Mouse (Mus musculus) embryonic facial prominence, embryonic 14.5 days (tissue): ENCODE measurements around the gene Gm20388. TPM values are rescaled to one million over a fixed set of nuclear protein-coding genes. Genes with fewer than 3 reads are reported as not detected.

ENCODE experiments used
- ATAC-seq: fragments of 200-750 bp; cut with Nextera tagmentation; 2 replicates; pipeline ENCODE4 v1.8.0; 2017; ENCODE audit warnings: low read depth, moderate number of reproducible peaks, moderate TSS enrichment
- DNase-seq: peaks from one replicate; pipeline ENCODE4 v3.0.0-alpha.2; 2015; ENCODE audit warnings: low spot score
- H3K27ac ChIP-seq: fragments of 300-500 bp; sonication (generic); replicated peaks from 2 replicates; pipeline ENCODE4 v1.5.1; 2014; ENCODE audit warnings: low read depth, mild to moderate bottlenecking, low read length, moderate library complexity
- H3K27me3 ChIP-seq: fragments of 300-500 bp; sonication (generic); replicated peaks from 2 replicates; pipeline ENCODE4 v1.6.1; 2014; ENCODE audit warnings: low read length; ENCODE audit not compliant: control insufficient read depth, insufficient read depth
- H3K36me3 ChIP-seq: fragments of 300-500 bp; sonication (generic); 2 replicates; pipeline ENCODE4 v1.6.1; 2014; ENCODE audit warnings: low read length, mixed read lengths; ENCODE audit not compliant: control insufficient read depth, insufficient read depth
- H3K4me1 ChIP-seq: fragments of 300-500 bp; sonication (generic); 2 replicates; pipeline ENCODE4 v1.6.1; 2014; ENCODE audit warnings: antibody characterized with exemption, low read length; ENCODE audit not compliant: control insufficient read depth, insufficient read depth
- H3K4me2 ChIP-seq: fragments of 300-500 bp; sonication (generic); 2 replicates; pipeline ENCODE4 v1.6.1; 2014; ENCODE audit warnings: low read depth, mild to moderate bottlenecking, low read length, moderate library complexity, mixed read lengths
- H3K4me3 ChIP-seq: fragments of 300-500 bp; sonication (generic); 2 replicates; pipeline ENCODE4 v1.5.1; 2014; ENCODE audit warnings: low read depth, mild to moderate bottlenecking, low read length
- H3K9ac ChIP-seq: fragments of 300-500 bp; sonication (generic); 2 replicates; pipeline ENCODE4 v1.6.1; 2014; ENCODE audit warnings: low read depth, mild to moderate bottlenecking, low read length, moderate library complexity, mixed read lengths
- H3K9me3 ChIP-seq: fragments of 300-500 bp; sonication (generic); 2 replicates; pipeline ENCODE4 v1.6.1; 2016; ENCODE audit warnings: low read length; ENCODE audit not compliant: control insufficient read depth
- whole genome bisulfite sequencing: fragments of 180-500 bp; shearing (Covaris S2); extraction: QIAGEN DNeasy Blood & Tissue Kit; methylation state at CpG from one replicate; pipeline ENCODE4 v1.1.7; 2014; 5-methylcytosine and 5-hydroxymethylcytosine counted together
- polyA plus RNA-seq: library from polyadenylated mRNA; unstranded; fragments of >200 nt; fragmentation: Nextera tagmentation; extraction: Ambion mirVana; gene quantifications from 2 replicates; pipeline ENCODE4 v1.2.1, GENCODE M21; 2014

Gm20388 gene
- polyA plus RNA-seq, 1 experiment from 2014 or later, result not detected

- Histone ChIP-seq H3K27me3 (peaks cover 23% of the 10 kb centered on the region), H3K4me3 (no peak overlapping the region), H3K9ac (peak overlapping the region; percentile 37; the same call in 1 of the 2 replicates), H3K27ac (peak overlapping the region; percentile 74), H3K9me3 (no peaks in the 10 kb centered on the region), H3K36me3 (no peaks in the 10 kb centered on the region), H3K4me2 (no peak overlapping the region), H3K4me1 (0 out of 2 replicates have a peak, but pooled peaks cover under 1% of the 10 kb centered on the region)
- peak; percentile 55; the same call in 1 of the 2 replicates for ATAC-seq
- peak; percentile 62 for DNase-seq
- 23% methylated on average over 12 of the region's 13 CpGs for WGBS
Measured at GRCm38 (mm10) chr8:121063649-121064048, 1153.0 kb downstream of the Gm20388 start.

DNA sequence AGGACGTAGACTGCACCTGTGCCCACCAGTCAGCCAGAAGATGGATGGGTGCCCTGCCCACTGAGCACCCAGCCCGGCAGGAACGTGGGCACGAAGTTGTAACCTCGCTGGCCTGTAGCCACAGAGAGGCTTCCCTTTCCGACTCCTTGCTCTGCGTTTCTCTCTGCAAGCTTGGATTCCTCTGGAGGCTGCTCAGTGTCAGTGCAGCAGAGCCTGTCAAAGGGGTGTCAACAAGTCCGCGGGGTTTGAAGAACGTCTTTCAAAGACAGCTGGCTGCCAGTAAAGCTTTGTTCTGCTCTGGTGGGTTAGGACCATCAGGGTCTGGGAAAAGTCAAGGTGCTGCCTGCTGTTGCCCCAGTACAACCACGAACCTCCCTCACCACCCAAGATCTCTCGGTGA lies 1160.8 kb downstream of the Gm20388 start:
- H3K36me3 ChIP-seq, result no peaks in the 10 kb centered on the region
- no peak for ATAC-seq
- H3K4me2 ChIP-seq, result no peak overlapping the region
- H3K9me3 ChIP-seq, result no peaks in the 10 kb centered on the region
- H3K9ac ChIP-seq, result no peak overlapping the region
- H3K27ac ChIP-seq, result no peak overlapping the region
- 7% methylated on average over 9 of the region's 12 CpGs for WGBS
- H3K27me3 ChIP-seq, result peaks cover 81% of the 10 kb centered on the region
- H3K4me3 ChIP-seq, result no peak overlapping the region
- peak; percentile 52 for DNase-seq
- H3K4me1 ChIP-seq, result peaks cover 4% of the 10 kb centered on the region; the same call in 1 of the 2 replicates

- Histone ChIP-seq H3K4me1 (peaks cover 4% of the 10 kb centered on the region; the same call in 1 of the 2 replicates), H3K27me3 (peaks cover 92% of the 10 kb centered on the region), H3K9me3 (no peaks in the 10 kb centered on the region), H3K4me2 (peak overlapping the region; percentile 49; the same call in 1 of the 2 replicates), H3K36me3 (no peaks in the 10 kb centered on the region), H3K4me3 (peak overlapping the region; percentile 30; the same call in 1 of the 2 replicates), H3K9ac (peak overlapping the region; percentile 43; the same call in 1 of the 2 replicates), H3K27ac (no peak overlapping the region)
- no peak for DNase-seq
- ATAC-seq, result no peak
- WGBS, result 14% methylated on average over 11 of the region's 11 CpGs
Measured at GRCm38 (mm10) chr8:121072406-121073130, 1161.9 kb downstream of the Gm20388 start.

DNA sequence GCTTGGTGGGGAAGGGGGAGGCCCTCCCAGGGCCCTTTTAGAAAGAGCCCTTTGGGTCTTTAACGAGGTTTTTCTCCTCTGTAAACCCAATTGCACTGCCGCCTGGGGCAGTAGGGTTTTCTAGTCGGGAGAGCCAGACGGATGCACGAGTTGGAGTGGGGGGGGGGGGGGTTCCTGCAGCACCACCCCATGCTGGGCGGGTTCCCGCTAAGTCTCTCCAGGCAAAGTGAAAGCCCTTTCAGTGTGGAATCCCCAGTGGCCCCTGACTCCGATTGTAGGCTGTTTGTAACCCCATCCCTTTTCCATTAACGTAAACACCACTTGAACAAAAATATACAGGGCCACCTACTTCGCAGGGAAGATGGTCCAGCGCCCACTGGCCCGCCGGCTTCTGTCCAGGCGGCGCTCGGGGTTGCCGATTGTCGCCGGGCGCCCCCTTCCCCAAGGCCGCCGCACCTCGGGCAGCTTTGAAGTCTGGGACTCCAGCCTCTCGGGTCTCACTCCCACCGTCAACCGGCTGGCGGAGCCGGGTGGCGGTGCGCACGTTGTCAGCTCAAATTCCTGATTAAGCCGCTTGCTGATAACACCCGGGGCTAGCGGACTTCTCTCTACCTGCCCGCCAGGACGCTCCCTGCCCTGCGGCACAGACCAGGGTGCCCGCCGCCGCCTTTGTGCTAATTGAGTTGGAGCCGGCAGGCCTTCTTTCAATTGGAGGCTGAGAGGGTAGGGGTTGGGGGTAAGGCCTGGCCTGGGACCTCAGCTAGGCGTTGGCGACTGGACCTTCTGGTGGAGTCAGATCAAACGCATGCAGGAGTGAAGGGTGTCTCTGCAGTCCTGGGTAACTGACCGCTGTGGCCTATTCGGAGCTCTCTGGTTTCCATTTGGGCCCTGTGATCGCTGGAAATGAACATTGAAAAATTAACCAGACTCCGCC lies 1162.8 kb downstream of the Gm20388 start:
- H3K9me3 ChIP-seq, result no peaks in the 10 kb centered on the region
- no peak overlapping the region for H3K27ac ChIP-seq
- ATAC-seq, result no peak
- H3K4me2 ChIP-seq, result peak overlapping the region; percentile 49
- under 1% methylated on average over 33 of the region's 48 CpGs for WGBS
- peaks cover 98% of the 10 kb centered on the region for H3K27me3 ChIP-seq
- peaks cover 4% of the 10 kb centered on the region; the same call in 1 of the 2 replicates for H3K4me1 ChIP-seq
- DNase-seq, result no peak
- peak overlapping the region; percentile 30 for H3K4me3 ChIP-seq
- no peaks in the 10 kb centered on the region for H3K36me3 ChIP-seq
- peak overlapping the region; percentile 43; the same call in 1 of the 2 replicates for H3K9ac ChIP-seq

DNA sequence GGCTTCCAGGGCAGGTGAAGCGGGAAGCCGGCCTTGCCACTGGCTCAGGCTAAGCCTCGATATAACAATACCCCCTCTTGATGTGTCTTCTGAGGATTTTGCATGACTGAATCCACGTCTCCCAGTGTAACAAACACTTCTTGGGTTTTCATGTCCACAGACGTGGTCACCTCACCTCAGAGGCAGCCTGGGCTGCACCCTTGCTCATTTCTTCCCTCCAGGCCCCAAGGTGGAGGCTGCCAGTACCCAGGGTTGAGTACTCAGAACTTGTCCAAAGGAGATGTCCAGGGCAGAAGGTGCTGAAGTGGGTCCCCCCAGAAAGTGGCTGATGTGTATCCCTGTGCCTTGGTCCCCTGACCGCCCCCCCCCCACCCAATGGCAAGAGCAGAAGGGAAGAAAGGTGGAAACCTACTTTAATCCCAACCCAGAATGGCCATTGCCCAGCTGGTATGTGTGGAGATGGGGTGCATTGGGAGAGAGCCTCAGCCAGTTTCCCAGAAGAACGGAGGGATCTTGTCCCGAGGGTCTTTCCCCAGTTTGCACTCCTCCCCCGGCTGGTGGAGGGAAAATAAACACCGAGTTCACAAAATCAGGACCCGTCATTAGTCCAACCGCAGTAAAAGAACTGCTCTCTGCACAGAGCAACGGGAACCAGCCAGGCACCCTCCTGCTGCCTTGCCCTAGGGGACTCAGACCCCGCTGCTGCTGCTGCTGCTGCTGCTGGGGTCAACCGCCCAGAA lies 1163.6 kb downstream of the Gm20388 start:
- Histone ChIP-seq H3K27ac (no peak overlapping the region), H3K4me1 (peaks cover 4% of the 10 kb centered on the region; the same call in 1 of the 2 replicates), H3K36me3 (no peaks in the 10 kb centered on the region), H3K9me3 (no peaks in the 10 kb centered on the region), H3K4me2 (peak overlapping the region; percentile 49), H3K4me3 (peak overlapping the region; percentile 12), H3K27me3 (peaks cover 99% of the 10 kb centered on the region), H3K9ac (peak overlapping the region; percentile 43; the same call in 1 of the 2 replicates)
- 4% methylated on average over 15 of the region's 15 CpGs for WGBS
- no peak for DNase-seq
- no peak for ATAC-seq

DNA sequence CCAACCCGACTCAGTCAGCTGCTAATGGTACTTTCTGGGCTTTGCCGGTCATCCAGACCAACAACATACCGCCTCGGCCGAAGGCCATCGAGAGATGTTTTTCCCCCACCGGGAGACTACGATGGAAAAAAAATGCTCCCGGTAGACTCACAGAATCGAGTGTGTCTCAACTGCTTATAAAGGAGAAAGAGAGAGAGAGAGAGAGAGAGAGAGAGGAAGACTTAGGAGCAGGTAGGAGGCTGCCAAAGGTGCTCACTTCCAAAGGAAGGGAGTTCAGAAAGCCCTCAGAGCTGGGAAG lies 1164.2 kb downstream of the Gm20388 start:
- H3K4me1 ChIP-seq, result peaks cover 4% of the 10 kb centered on the region; the same call in 1 of the 2 replicates
- no peak for DNase-seq
- peak overlapping the region; percentile 25 for H3K4me2 ChIP-seq
- H3K27ac ChIP-seq, result no peak overlapping the region
- peak overlapping the region; percentile 10; the same call in 1 of the 2 replicates for H3K9ac ChIP-seq
- H3K27me3 ChIP-seq, result peaks cover 99% of the 10 kb centered on the region
- peak overlapping the region; percentile 12 for H3K4me3 ChIP-seq
- 2% methylated on average over 10 of the region's 10 CpGs for WGBS
- H3K9me3 ChIP-seq, result no peaks in the 10 kb centered on the region
- no peaks in the 10 kb centered on the region for H3K36me3 ChIP-seq
- ATAC-seq, result no peak

DNA sequence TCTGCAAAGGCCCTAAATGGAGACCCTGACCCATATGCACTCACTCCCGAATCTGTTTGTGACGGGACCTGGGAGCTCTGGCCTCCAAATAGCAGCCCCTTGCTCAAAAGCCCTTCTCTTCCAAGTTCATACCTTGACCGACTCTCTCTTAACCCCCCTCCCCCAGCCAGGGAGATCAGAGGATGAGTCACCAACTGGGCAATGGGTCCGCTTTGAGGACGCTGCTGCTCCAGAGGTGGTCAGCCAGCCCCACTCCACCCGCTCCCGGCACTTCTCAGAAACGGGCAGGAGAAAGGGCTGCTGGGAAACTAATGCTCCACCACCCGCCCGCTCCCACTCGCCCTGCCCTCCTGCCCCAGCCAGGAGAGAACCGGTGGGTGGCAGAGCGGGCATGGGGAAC lies 1165.3 kb downstream of the Gm20388 start:
- no peaks in the 10 kb centered on the region for H3K36me3 ChIP-seq
- no peak for ATAC-seq
- peaks cover 99% of the 10 kb centered on the region for H3K27me3 ChIP-seq
- 6% methylated on average over 13 of the region's 13 CpGs for WGBS
- DNase-seq, result no peak
- H3K4me1 ChIP-seq, result peaks cover 4% of the 10 kb centered on the region; the same call in 1 of the 2 replicates
- no peak overlapping the region for H3K4me3 ChIP-seq
- no peak overlapping the region for H3K27ac ChIP-seq
- H3K9me3 ChIP-seq, result no peaks in the 10 kb centered on the region
- H3K9ac ChIP-seq, result no peak overlapping the region
- no peak overlapping the region for H3K4me2 ChIP-seq

DNA sequence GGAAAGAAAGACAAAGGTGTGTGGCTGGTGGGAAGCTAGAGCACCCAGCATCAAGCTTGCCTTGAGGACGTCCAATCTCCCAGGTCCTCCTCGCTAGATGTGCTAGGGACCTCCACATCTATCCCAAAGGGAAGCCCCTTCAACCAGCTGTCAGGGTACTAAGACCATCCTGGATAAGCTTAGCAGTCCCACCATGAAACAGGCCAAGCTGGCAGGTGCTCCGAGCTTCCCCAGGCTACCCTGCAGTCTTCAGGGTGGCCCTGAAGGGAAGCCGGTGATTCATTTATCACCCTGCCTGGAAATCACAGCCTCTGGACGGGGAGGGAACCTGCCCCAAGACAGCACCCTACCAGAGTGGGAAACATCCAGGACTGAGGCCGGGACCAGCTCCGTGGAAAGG lies 1165.9 kb downstream of the Gm20388 start:
- 6% methylated on average over 6 of the region's 7 CpGs for WGBS
- Histone ChIP-seq H3K9me3 (no peaks in the 10 kb centered on the region), H3K4me2 (no peak overlapping the region), H3K9ac (no peak overlapping the region), H3K4me3 (no peak overlapping the region), H3K4me1 (peaks cover 4% of the 10 kb centered on the region; the same call in 1 of the 2 replicates), H3K27ac (no peak overlapping the region), H3K36me3 (no peaks in the 10 kb centered on the region), H3K27me3 (peaks cover 99% of the 10 kb centered on the region)
- no peak for ATAC-seq
- no peak for DNase-seq
